Mouse (Mus musculus): Measurements from ENCODE around the gene Rasgrf2.

Gene Rasgrf2

GRCm38 (mm10) chr13:92041584-92042563, 89.6 kb downstream of the Rasgrf2 start:
- no peak for DNase-seq (ENCODE audit: low read depth)

DNA sequence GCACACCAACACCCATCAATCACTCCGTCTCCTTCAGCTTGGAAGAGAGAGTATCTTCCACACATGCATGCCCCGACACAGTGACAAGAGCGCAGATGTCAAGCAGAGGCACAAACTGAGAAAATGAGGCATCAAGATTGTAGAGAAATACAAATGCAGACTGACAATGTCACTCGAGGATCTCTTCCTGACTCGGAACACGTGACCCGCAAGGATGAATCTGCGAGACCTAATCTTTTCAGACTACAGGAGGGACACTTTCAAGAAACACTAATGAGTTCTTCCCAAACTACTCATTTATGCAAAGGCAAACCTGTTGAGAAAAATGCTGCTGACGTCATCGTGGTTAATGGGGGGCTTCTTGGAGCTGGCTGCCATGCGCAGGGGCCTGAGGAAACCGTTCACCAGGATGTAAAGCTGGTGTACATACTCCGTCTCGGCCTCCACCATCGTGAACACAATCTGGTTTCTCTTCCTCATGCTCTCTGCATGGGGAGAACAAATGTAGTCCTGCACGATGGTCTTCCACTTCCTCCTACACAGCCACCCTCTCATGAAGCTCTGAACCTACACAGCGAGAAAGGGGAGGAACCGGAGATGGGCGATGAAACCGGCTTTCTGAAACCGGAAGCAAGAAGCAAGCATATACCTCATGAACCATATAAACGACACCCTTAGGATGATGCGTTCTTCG, 100.9 kb downstream of the Rasgrf2 start:
- DNase-seq (ENCODE audit: low read depth): no peak

DNA sequence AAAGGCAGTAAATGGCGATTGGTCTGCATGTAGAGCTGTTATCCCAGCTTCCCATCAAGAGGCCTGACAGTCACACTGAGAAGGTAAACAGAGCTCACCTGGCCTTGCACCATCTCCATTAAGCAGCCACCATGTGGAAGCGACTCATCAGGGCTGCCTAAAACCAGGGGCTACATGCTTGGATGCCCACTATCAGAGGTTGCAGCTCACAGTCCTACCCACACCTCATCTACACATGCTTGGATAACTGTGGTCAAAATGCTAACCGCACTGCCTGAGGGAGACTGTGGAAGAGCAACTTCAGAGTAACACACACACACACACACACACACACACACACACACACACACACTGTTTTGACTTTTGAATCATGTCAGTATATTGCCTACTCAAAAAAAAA, 101.8 kb downstream of the Rasgrf2 start:
- no peak for DNase-seq (ENCODE audit: low read depth)

GRCm38 (mm10) chr13:92027951-92028350, 103.5 kb downstream of the Rasgrf2 start:
- DNase-seq (ENCODE audit: low read depth): no peak

DNA sequence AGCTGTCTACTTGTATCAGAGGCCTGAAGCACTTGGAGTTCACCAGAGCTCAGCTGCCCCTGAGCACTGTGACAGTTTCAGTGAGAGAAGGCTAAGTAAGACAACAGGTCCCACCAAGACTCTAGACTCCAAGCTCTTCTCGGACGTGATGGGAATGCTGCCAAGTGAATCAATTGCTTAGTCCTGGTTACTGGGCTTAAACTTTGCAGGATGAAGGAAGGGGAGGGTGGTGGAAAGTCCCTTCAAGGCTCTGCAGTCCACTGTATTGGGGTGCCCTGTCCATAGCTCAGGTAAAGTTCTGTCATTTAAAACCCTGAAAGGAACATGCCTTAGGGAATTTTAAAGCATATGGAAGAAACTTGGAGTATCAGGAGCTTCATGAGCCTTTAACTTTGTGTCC, 104.8 kb downstream of the Rasgrf2 start:
- DNase-seq (ENCODE audit: low read depth): no peak

GRCm38 (mm10) chr13:92025124-92025523, 106.3 kb downstream of the Rasgrf2 start:
- no peak for DNase-seq (ENCODE audit: low read depth)

DNA sequence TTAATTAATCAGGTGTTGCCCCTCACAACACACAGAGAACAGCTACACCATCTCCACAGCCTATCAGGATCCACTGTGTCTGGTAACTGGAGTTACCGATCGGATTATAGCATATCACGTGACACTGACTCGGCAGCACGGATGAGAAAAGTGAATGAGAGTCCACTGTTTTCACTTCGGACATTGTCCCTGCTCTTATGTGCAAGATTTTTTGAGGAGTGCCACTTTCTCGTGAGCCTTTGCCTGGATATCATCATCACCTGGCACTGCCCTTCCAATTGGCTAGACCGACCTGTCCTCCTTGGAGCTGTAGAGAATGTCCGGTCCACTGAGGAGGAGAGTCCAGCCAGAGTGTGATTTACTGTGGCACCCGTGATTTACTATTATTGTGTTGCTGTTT, 109.3 kb downstream of the Rasgrf2 start:
- DNase-seq (ENCODE audit: low read depth): no peak

- no peak for DNase-seq (ENCODE audit: low read depth)
Measured at GRCm38 (mm10) chr13:91996929-91997328, 134.5 kb downstream of the Rasgrf2 start.

DNA sequence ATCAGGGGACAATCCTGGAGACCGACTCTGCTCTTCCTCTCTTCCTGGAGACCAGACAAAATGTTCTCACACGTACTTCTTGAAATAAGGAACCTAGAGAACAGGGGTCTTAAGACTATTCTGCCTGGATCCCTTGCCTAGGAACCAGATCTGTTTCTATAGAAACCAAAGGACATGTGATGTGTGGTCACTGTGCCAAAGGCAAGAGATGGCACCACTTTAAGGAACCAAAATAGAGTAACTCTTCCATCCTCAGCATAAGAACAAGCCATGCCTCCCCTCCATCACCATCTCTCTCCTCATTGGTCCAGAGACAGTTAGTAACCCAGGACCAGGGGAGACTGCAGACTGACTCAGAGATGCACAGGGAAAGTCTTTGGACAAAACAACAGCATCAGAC, 140.0 kb downstream of the Rasgrf2 start:
- no peak for DNase-seq (ENCODE audit: low read depth)

DNA sequence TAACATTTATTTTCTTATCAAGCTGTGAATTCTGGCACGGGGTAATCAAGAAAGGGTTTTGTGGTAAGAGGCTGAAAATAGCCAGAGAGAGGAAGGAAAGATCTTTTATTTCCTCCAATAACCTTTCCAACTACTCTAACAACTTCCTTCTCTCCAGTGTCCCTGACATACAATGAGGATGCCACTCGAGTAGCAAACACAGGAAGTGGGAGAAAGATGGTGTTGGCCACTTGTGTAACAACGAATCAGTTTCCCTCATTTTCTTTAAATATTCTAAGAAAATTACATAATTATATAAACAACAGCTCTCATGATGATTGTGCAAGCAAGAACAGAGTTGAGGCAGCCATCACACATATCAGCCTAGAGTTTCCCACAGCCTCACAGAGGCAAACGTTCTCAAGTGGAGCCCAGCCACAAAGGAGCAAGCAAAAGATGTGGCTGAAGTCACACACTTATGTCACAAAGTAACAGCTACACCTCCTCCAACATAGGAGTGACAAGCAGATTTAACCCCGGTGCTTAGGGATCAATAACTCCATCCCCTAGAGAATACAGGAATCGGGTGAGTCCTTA, 140.7 kb downstream of the Rasgrf2 start:
- no peak for DNase-seq (ENCODE audit: low read depth)

DNA sequence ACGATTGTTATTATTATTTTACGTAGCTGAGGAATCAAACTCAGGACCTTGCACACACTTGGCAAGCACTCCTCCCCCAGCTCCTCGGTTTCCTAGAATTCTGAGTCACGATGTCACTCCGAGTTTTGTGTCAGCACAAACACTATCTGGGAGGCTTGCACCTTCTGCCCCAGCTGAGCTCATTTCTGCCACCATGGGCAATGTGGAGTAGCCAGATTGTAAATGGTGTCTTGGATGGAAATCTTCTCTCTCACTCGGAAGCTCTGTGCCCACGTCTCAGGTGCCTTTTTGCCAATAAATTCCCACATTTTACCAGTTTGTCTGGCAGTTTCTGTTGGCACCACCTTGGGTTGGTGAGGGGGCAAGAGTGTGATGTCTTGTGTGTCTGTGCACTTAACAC, 143.1 kb downstream of the Rasgrf2 start:
- DNase-seq (ENCODE audit: low read depth): no peak

GRCm38 (mm10) chr13:91986958-91987357, 144.5 kb downstream of the Rasgrf2 start:
- no peak for DNase-seq (ENCODE audit: low read depth)

DNA sequence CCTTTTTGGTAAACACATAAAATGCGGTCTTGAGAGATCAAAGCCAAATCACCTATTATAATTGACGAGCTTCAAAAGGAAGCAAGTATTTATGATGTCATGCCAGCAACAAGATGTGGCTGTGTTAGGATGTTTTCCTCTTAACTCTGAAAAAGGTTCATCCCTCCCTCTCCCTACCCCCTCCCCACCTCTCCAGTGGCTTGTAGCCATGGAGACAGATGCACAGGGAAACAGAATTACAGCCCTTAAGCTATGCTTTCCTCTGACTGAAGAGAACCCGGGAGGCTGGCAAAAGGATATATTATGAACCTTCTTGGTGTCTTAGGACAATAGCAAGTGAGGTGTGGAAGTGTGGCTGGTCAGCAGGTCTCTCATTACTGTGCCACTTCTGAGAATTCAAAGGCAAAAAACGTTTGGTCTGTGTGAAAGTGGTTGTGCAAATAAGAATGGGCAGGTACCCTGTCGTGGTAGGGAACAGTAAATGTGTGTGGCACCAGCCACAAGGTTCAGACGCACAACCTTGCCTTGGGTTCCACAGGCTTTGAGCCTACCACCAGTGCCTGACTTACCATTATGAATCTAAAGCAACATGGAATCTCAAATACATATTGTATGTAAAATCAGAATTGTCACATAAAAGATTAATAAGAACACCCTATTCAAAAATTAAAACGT, 145.4 kb downstream of the Rasgrf2 start:
- no peak for DNase-seq (ENCODE audit: low read depth)

DNA sequence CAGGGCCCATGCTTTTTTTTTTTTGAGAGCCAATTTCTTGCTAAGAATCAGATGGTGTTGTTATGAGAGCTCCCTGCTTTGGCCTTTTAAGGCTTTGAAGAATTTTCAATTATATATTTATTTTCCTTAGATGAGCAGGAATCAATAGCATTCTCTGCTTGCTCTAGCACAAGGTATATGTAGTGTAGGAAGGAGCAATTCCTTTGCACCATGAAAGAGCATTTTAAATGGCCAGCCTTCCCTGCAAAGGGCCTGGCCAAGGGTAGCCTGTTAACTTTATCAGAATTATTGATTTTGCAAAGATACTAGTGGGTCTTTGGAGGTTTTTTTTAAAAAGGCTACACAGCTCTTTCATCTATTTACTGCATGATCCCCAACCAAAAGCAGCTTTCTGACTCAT, 146.4 kb downstream of the Rasgrf2 start:
- no peak for DNase-seq (ENCODE audit: low read depth)

- DNase-seq (ENCODE audit: low read depth): no peak
Measured at GRCm38 (mm10) chr13:91982080-91982479, 149.4 kb downstream of the Rasgrf2 start.

DNA sequence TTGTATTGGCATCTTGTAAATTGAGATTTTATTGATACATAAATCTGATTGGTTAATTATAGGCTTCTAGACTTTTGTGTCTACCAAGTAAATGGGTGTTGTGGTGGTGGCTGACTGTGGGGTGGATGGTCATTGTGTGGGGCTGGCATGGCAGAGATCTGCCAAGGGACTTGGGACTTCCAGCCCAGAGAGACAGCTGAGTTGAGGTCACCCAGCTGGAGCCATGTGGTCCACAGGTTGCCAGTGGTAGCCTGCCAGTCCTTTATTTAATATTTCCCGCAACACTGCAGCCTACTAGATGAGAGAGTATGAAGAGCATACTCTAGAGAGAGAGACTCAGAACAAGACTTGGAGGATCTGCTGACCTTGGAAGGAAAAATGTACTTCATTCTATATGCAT, 150.0 kb downstream of the Rasgrf2 start:
- DNase-seq (ENCODE audit: low read depth): no peak

DNA sequence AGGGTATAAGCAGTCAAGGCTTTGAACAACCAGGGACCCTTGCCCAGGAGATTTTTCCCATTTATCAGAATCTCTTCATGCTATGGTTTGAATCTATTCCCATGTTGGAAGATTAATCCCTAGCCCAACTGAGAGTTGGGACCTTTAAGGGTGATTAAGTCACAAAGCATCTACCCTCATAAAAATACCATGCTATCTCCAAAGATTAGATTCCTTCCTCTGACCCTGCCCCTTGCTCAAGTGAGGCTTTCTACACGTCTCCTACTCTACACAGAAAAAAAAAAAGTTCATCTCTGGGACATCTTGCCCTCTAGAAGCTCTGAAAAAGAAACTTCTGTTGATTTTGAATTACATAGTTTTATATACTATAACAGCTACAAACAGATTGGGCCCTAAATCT, 154.5 kb downstream of the Rasgrf2 start:
- no peak for DNase-seq (ENCODE audit: low read depth)

GRCm38 (mm10) chr13:91976541-91976940, 154.9 kb downstream of the Rasgrf2 start:
- no peak for DNase-seq (ENCODE audit: low read depth)

GRCm38 (mm10) chr13:91974154-91974553, 157.3 kb downstream of the Rasgrf2 start:
- no peak for DNase-seq (ENCODE audit: low read depth)

DNA sequence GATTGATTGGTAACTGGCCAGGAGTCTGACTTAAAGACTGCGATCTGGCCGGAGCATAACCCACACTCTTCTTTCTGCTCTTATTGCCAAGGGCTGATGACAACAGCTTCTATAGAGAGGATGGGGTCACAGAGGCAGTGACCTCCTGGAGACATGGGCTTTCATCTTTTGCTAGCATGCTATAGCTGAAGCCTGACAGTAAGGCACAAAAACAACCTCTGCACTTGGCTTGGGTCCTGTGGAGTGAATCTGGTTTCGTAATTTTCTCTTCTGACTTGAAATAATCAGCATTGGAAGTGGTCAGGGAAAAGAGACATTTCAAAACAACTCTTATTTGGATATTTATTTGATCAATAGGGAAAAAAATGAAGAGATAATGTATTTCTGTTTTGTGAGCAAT, 160.2 kb downstream of the Rasgrf2 start:
- DNase-seq (ENCODE audit: low read depth): no peak

DNA sequence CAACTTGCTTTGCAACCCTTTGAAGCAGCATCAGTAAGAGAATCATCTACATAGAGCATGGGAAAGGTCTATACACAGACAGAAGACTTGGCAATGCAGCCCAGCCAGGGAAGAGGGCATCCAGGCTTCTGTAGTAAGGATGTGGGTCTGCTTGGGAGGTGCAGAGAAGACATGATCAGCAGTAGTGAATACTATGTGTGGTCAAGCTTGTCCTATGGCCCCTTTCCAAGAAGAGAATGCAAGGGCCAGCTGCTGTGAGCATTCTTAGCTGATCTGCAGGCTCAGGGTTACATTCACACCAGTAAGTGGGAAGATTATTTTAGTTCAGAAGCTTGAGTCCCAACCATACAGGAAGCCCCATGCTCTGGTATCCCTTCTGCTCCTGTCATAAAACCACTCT, 175.0 kb downstream of the Rasgrf2 start:
- DNase-seq (ENCODE audit: low read depth): peak; percentile 17

DNA sequence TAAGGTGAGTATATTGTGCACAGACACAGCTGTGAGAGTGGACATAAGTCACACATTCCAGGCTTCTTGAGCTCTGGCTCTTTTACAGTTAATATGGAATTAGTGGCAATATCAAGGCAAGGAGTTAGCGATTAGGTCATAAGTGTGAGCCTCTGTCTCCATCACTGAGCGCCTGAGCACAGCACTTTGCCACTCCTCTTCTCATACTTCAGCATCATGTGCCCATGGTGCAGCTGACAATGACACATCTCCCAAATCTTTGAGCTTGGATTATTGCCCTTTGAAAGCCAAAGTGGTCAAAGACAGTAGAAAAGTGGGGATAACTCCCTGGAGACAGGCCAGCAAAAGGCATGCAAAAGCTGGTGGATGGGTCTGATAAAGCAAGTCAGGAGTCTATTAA, 175.8 kb downstream of the Rasgrf2 start:
- peak; percentile 35 for DNase-seq (ENCODE audit: low read depth)
